Mouse (Mus musculus) urinary bladder, adult 2 months (tissue): ENCODE data around the gene Ppp1r12b. TPM values are rescaled to one million over a fixed set of nuclear protein-coding genes. Genes with fewer than 3 reads are reported as not detected.

Experiments
- DNase-seq: peaks from one replicate; pipeline ENCODE4 v3.0.0; 2022; ENCODE audit warnings: low spot score
- polyA plus RNA-seq: library from polyadenylated mRNA; depleted of rRNA; stranded (reverse); fragments of >200 nt; gene quantifications from 2 replicates; pipeline ENCODE4 v1.2.3, GENCODE M21; 2012; rRNA removed

The Ppp1r12b gene
- 96.4 and 178 TPM in 2 replicates for polyA plus RNA-seq

DNA sequence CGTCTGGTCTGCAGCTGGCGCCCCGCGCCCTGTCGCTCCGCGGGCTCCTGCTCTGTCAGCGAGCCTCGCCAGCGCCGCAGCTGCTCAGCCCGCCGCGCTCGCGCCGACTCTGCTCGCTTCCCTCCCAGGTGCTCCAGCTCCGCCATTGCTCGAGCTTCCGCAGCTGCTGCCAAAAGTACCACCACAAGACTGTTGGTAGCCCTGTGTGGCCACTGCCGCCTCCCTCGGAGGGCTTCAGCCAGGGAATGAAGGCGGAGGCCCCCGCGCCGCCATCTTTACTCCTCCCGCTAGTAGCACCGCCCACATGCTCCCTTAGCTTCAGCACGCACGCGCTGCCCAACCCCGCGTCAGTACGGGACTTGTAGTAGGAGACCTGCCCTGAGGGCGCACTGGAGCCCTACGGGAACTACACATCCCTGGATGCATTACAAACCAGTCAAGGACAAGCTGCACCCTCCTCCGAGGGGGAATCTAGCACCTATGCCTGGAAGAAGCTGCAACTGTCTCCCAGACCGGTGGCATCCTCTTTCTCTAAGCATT lies at the start of gene Ppp1r12b:
TSS of gene Ppp1r12b (minus strand) at position 306 of the 540 bp plus-strand sequence.
- peak; percentile 84 for DNase-seq

DNA sequence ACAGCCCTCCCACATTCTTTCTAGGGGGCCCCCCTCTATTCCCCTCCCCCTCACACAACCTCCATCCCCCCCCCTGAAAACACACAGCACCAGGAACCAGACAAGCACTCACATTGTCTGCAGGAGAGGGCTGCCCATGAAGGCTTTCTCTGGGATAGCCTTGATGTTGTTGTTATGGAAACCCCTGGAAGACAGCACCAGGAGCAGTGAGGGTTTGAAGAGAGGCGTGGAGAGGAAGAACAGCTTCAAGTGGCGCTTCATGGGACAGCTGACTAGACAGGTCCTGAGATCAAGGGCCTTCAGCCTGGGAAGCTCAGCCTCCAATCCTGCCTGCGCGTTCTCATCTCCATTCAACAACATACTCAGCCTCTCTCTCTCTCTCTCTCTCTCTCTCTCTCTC lies 47.6 kb upstream of the Ppp1r12b start:
- no peak for DNase-seq

DNA sequence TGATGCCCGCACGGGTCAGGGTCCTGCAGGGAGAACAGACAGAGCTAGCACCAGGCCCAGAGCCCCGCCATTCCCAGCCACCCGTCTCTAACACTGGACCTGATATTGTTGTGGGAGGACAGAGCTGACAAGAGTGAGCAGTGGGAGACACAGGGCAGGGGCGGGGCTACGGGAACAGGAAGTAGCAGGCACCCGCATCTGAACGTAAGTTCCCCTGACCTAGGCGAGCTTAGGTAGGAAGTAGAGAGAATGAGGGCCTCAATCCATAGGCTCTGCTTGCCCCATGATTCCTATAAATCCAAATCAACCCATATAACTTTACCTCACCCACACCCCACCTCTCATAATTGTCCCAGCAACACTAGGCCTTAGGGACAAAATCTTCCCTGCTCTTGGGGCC lies 44.8 kb upstream of the Ppp1r12b start:
- DNase-seq = no peak

DNA sequence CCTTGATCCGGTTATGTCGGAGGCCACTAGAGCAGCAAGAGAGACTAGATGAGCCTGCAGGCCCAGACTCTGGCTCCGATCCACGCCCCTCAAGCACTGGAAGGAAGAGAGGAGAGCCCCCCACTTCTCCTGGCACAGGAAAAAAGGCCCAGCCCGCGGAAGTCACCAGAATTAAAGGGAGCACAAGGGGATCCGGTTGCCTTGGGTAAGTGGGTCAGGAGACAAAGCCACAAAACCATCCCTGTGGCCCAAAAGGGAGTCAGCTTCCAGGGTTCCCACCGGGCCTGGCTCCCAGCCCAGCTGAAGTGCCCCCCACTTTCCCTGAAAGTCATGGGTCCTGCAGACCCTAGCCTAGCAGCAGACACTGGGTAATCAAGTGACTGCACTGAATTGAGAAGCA lies 42.5 kb upstream of the Ppp1r12b start:
- DNase-seq = no peak

DNA sequence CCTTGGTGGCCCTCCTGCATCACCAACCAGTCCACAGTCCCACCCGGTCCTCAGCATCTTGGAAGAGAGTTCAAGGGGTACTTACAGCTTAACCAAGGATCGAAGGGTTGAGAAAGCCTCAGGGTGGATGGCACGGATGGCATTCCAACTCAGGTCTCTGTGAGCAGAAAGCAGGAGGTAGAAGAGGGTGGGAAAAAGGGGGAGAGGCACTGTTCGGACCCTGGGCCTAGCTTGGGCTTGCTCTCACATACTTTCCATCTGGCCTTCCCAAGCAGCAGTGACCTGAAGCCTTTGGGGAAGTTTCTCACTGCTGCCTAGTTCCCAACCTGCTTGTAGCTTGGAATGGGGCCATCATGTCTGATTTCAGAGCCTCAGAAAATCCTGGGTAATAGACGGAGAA lies 41.8 kb upstream of the Ppp1r12b start:
- DNase-seq = no peak

DNA sequence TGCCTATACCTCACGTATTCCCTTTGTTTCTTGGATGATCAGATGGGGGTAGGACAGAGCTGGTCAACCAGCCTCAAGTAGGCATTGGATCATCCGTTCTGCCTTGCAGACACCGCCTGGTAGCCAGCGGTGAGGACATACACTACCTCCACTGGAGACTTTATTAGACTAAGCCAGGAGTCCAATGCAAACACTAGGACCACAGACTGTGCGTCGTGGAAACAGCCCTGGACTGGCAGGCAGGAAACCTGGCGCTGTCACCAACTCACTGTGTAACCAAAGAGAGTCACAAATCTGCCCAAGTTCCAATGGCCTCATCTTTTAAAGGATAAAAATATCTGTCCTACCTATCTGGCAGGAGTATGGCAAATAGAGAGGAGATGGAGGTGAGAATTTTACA lies 40.7 kb upstream of the Ppp1r12b start:
- no peak for DNase-seq

DNA sequence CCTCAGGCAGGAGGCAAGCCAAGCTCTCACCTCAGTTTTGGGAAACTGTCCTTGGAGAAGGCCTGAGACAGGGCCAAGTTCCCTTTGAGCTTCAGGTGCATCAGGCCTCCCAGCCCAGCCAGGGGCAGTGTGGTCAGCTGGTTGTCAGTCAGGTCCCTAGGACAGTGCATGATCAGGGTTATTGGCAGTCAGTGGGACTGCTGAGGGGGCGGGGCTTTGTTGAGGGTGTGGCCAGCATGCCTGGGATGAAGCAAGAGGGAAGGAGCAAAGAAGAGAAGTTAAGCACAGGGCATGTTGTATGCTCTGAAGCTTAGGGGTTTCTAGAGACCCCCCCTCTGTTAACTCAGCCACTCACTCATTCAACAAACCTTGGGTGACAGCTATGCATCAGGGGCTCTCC lies 40.2 kb upstream of the Ppp1r12b start:
- DNase-seq = no peak

DNA sequence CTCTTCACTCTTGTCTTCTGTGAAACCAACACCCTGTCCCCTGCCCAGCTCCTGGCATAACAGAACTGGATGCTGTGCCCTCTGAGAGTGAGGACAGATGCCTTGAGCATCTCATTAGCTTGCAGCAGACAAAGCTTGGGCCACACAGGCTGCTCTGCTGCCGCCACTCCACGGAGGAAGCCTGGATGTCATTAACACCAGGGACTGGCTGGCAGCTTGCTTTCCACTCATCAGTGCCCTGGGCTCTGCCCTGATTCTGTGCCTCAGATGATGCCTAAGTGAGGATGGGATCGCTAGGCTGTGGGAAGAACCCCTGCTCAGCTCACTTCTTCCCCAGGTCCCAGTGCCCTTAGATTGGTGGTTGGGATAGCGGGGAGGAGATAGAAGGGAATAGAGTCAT lies 39.7 kb upstream of the Ppp1r12b start:
- no peak for DNase-seq

DNA sequence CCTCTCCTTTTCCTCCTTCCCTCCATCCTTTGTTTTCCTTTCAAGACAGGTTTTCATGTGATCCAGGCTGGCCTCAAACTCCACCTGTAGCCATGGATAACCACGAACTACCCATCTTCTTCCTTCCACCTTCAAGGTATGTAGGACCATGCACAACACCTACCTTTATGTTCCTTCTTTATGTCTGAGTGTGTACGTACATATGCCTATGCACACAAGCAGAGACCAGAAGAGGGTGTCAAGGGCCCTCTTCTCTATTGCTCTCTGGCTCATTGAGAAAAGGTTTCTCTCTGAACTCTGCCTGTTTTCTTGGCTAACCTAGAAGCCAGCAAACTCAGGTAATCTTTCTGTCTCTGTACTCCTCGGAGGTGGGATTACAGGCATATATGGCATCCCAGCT lies 39.0 kb upstream of the Ppp1r12b start:
- DNase-seq = no peak

DNA sequence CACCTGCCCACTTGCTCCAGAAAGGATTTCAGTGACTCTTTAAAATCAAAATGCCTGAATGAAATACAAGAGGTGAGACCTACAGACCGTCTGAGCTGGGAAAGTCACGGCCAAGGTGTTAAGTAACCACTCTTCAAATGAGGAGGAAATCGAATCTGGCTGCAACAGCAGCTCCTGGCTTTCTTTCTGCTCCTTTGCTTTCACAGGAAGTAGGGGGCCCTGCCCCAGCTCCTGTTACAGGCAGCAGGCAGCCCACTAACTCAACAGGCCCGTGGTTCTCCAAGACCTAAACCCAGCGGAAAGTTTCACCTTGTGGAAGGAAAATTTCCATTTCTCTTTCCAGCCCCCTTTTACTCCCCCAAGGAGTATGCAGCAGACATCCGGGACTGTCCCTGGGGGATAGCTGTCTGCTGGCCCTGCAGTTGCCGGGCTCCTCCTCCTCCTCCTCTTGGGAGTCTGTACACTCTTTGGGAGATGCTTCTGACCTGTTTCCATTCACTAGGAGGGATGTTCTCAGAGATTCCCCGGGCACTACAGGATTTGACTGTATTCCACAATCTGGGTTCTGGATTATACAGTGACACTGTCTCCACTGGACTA lies 36.4 kb upstream of the Ppp1r12b start:
- no peak for DNase-seq

DNA sequence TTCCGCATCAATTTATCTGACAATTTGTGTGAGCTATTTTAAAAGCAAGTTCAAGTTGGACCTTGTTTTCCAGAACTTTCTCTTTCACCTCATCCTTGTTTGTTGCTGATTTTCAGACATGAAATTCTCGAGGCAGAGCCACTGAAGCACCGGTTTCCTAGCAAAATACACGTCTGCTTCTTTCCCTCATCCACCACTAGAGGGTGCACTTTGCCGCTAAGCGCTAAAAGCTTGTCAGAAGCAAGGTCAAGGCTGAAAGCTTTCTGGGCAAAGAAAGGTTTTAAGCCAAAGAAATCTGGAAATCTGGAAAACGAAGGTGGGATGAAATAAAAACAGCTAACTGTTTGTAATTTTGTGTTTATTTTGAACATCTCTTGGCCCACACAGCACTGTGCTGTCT lies 33.6 kb upstream of the Ppp1r12b start:
- no peak for DNase-seq

DNA sequence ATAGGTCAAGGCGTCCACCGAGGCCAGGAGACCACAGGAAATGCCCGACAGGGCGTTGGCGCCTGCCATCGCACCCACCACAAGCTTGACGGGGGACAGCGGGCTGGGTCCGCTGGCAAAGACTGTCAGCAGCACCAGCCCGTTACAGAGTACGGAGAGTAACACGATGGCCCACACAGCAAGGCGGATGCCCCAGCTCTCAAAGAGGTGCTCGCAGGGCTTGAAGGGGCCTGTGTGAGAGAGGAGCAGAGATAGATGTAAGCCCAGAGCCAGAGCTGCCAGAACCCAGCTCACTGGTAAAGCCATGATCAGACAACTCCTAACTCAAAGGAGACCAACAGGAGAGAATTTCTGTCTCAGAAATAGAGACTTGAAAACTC lies 32.2 kb upstream of the Ppp1r12b start:
- no peak for DNase-seq

DNA sequence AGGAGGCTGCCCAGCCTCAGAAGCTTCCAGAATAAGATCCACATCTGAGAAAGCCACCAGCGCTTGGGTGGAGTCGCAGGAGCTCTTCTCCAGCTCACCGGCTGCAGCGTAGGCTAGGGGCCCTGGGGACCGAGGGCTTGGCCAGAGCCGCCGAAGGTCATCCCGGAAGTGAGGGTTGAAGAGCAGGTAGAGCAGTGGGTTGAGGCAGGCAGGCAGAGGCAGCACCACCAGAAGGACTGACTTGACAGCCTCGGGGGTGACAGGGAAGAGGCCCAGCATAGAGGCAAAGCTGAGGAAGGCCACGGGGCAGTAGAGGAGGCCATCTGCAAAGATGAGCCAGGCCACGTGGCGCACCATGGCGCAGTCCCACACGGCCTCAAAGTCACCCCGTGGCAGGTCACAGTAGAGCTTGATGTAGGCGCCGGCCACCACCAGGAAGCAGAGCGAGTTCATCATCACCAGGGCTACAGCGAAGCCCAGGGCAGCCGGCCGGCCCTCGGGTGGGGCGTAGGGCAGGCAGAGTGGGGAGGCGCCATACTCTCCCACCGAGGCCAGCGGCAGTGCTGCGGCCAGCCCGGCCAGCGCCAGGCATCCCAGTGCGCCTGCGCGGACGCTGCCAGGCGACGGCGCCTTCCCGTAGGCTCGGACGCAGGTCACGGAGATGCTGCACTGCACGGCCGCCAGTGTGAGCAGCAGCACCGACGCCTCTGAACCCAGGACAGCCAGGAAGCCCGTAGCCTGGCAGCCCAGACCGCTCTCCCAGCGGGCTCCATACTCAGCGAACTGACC lies 31.6 kb upstream of the Ppp1r12b start:
- peak; percentile 31 for DNase-seq

DNA sequence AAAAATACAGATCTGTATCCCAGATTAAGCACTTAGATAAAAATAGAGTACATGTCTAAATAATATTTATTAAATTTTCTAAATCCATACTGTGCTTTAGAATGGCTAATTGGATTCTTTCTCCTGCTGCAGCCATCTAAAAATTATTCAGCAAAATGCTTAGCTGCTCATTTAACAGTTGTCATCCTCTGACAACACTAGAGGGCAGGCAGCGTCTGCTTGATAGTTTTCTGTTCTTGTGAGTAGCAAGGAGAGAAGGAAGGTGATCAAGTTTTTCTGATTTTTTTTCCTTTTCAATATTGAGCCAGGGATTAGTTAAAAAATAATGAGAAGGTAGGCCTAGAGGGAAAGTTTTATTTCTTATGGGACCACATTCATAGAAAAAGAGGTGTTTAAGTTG lies 17.2 kb upstream of the Ppp1r12b start:
- no peak for DNase-seq

DNA sequence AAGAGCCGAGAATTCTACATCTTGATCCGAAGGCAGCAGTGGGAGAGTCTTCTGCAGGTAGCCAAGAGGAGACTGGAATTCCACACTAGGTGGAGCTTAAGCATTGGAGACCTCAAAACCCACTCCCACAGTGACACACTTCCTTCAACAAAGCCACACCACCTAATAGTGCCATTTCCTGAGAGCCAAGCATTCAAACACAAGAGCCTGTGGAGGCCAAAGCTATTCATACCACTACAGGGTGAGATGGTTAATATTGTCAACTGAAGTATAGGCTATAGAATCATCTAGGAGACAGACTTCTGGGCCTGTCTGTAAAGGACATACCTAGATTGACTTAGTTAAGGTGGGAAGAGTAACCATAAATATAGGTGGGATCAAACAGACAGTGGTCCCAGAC lies 9.7 kb upstream of the Ppp1r12b start:
- DNase-seq = no peak

DNA sequence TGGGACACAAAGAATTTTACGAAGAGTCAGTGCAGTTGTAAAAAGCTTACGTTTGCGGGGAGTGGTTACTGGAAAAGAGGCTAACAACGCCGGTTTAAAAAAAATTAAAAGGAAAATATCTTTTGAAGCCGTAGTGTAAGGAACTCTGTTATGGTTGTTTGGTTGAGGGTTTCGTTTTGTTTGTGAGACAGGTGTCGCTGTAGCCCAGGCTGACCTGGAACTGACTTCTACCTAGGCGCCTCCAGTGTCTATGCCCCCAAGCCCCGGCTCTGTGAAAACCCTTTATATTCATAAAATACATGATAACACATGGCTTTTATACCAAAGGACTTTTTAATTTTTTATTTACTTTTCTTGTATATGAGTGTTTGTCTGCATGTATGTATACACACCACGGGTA lies 7.1 kb upstream of the Ppp1r12b start:
- no peak for DNase-seq

DNA sequence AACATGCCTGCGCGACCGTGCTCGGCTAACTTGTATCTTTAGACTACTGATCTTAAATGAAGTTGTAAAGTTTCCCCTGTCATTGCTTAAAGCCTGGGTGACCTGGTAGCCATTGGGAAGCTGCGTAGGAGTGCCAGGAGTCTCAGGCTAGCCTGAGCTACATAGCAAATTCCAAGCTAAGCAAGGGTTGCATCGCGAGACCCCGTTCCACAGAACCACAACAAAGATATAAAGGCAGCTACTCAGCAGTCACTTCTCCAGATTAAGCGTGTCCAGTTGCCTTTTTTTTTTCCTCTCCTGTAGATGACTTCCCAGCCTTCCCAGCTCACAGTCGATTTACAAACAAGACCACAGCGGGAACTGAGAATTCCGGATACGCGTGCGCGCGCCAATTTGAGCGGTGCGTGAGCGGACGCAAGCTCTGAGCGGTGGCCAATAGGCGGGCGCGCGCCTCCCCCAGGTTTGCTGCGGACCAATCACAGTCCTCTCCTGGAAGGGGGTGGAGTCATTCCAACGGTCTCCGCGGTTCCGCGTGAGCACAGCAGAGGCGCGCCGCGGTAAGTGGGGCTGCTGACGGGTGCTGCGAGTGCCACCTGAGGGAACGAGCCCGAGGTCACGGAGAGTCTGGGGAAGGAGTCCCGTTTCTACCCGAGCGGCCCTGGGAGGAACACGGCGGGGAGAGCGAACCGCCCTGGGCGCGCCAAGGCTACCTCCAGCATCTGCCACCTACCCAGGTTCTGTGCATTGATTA lies 6.5 kb upstream of the Ppp1r12b start, which contains the start of gene Ube2t:
TSS of gene Ube2t (plus strand) at position 513 of the 751 bp plus-strand sequence.
- peak; percentile 81 for DNase-seq

DNA sequence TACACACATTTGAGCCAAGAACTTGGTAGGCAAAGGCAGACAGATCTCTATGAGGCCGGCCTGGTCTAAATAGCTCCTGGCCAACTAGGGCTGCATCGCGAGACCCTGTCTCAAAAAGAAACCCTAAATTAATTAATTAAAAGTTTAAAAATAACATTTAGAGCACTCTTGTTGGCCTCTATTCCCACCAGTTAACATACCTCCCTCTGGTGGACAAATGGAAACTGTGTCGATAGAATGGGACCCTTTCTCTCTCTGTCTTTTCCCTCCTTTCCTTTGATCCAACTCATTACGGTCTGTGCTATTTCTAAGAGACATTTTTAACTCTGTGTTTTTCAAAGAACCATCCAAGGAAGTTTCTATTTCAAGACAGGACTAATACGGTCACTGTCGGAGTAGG lies 4.9 kb upstream of the Ppp1r12b start:
- no peak for DNase-seq

DNA sequence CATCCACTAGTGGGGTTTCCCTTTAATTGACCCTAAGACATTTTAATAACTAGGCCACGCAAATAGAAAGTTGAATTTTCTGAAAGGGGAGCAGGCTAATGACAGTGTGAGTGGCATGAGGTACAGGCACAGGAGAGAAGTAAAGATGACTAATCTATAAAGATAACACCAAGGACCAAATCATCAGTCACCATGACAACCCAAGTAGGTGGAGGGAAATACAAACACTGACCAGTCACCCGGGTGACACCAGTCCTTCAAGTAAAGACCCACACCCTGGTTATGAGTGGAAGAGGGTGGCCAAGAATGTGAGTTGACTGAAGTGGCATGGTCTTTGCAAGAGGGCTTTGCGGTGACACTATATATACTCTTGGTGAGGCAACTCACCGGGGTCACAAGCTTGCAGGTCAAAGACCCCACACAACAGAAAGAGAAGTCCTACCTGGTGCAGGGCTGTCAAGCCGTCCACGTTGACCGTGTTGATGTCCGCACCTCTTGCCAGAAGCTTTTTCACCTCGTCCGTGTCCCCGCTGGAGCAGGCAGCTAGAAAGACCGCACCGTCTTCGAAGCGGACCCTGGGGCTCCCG lies 599 bp downstream of the Ppp1r12b start:
- DNase-seq = no peak

DNA sequence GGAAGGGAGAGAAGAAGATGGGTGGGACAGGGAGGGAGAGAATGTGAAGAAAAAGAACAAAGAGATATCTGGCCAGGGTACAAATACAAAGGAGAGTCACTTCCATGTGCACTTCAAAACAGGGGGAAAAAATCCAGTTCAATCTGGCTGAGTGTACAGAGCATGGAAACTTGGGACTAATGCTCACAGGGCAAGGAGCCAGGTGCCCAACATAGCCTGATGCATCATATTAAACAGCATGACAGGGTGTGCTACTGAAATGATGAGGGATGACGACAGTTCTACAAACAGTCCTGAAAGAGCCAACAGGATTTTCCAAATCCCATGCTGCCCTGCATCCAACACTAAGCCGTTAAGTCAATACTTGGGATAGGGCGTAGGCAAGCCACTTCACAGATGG lies 5.8 kb downstream of the Ppp1r12b start:
- DNase-seq = no peak

DNA sequence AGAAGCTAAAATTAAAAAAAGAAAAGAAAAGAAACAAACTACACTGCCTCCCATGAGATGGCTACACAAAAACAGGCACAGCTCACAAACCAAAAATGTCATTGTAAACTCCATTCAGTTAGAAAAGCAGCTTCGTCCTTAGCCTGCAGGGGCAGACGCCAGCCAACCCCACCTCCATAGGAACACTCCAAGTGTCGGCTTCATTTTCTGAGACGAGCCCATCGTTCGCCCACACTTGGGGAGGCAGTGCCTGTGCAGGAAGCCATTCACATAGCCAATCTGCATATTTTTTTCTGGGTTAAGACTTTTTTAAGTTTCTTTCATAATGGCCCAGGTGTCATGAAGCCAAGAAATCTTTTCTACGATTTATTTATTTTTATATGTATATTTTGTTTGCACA lies 8.2 kb downstream of the Ppp1r12b start:
- DNase-seq = no peak

DNA sequence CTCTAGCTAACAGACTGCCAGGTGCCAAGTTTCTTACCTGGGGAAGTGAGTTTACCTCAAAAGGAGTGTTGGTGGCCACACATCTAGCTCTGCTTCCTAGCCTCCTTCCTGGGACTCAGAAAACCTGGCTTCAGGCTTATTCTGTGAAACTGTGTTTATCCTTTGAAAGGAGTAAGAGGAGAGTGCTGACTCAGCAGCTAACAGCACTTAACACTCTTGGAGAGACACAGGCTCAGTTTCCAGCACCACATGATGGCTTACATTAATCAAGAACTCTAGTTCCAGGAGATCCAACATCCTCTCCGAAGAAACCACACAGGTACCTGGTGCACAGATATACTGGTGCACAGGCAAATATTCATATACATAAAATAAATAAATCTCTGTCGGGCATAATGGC lies 12.8 kb downstream of the Ppp1r12b start:
- no peak for DNase-seq
